Mouse (Mus musculus) megakaryocyte, embryonic 14.5 days (primary cell): ENCODE data around the gene Espnl. TPM values are rescaled to one million over a fixed set of nuclear protein-coding genes. Genes with fewer than 3 reads are reported as not detected.
A peak's percentile ranks its signal among the peaks of the same experiment; 100 is the strongest.

Experiments
- H3K27me3 ChIP-seq: replicated peaks from 2 replicates; pipeline ENCODE3; 2012; ENCODE audit warnings: inconsistent platforms
- H3K36me3 ChIP-seq: replicated peaks from 2 replicates; pipeline ENCODE3; 2012; ENCODE audit warnings: low read length, inconsistent platforms, mixed read lengths
- H3K4me1 ChIP-seq: 2 replicates; pipeline ENCODE4 v1.6.1; 2012; ENCODE audit warnings: inconsistent platforms
- H3K4me3 ChIP-seq: replicated peaks from 2 replicates; pipeline ENCODE3; 2012; ENCODE audit warnings: moderate library complexity, mild to moderate bottlenecking, inconsistent platforms
- H3K9me3 ChIP-seq: 2 replicates; pipeline ENCODE4 v1.6.1; 2012; ENCODE audit warnings: inconsistent platforms
- FLI1 ChIP-seq: IDR thresholded peaks from 2 replicates; pipeline ENCODE4 v1.6.1; 2012; ENCODE audit warnings: low read length, inconsistent platforms, mixed read lengths
- GATA1 ChIP-seq: IDR thresholded peaks from 3 replicates; pipeline ENCODE4 v1.6.1; 2012; ENCODE audit warnings: mixed read lengths, low read length, inconsistent platforms, borderline replicate concordance
- polyA plus RNA-seq: library from polyadenylated mRNA; stranded (reverse); fragments of >175 nt; gene quantifications from 2 replicates; pipeline ENCODE4 v1.2.3, GENCODE M21; 2012; ENCODE audit warnings: low replicate concordance; ENCODE audit not compliant: insufficient read depth

Gene Espnl
- polyA plus RNA-seq, 1 experiment, result 0.23 TPM

- H3K36me3 ChIP-seq, result peaks cover 52% of the 10 kb centered on the region
- TF ChIP-seq FLI1, result no peak
- no peak for TF ChIP-seq GATA1
- H3K4me3 ChIP-seq, result no peak overlapping the region
- H3K4me1 ChIP-seq, result peaks cover 34% of the 10 kb centered on the region
- no peaks in the 10 kb centered on the region for H3K27me3 ChIP-seq
- H3K9me3 ChIP-seq, result 0 out of 2 replicates have a peak, but pooled peaks cover 6% of the 10 kb centered on the region
These were observed 26.3 kb upstream of the Espnl start for GRCm38 (mm10) chr1:91295544-91295943.

GRCm38 (mm10) chr1:91297799-91298744, 23.8 kb upstream of the Espnl start, which contains the start of gene Scly:
TSS of gene Scly (plus strand) at chr1:91298338.
- Histone ChIP-seq H3K36me3 (peaks cover 52% of the 10 kb centered on the region), H3K27me3 (no peaks in the 10 kb centered on the region), H3K9me3 (0 out of 2 replicates have a peak, but pooled peaks cover 6% of the 10 kb centered on the region), H3K4me1 (peaks cover 55% of the 10 kb centered on the region), H3K4me3 (peak within 1 kb of the TSS; percentile 94)
- TF ChIP-seq FLI1 (no peak), GATA1 (no peak)

- Histone ChIP-seq H3K36me3 (peaks cover 52% of the 10 kb centered on the region), H3K4me1 (peaks cover 63% of the 10 kb centered on the region), H3K4me3 (peak overlapping the region; percentile 94), H3K27me3 (no peaks in the 10 kb centered on the region), H3K9me3 (0 out of 2 replicates have a peak, but pooled peaks cover 6% of the 10 kb centered on the region)
- TF ChIP-seq GATA1, result no peak
- TF ChIP-seq FLI1, result no peak
These were observed 22.7 kb upstream of the Espnl start for GRCm38 (mm10) chr1:91299026-91299706.

- Histone ChIP-seq H3K4me1 (peaks cover 63% of the 10 kb centered on the region), H3K27me3 (no peaks in the 10 kb centered on the region), H3K36me3 (peaks cover 52% of the 10 kb centered on the region), H3K4me3 (peak overlapping the region; percentile 18), H3K9me3 (0 out of 2 replicates have a peak, but pooled peaks cover 6% of the 10 kb centered on the region)
- TF ChIP-seq GATA1, result no peak
- no peak for TF ChIP-seq FLI1
These were observed 22.0 kb upstream of the Espnl start for GRCm38 (mm10) chr1:91299707-91300426.

- H3K4me1 ChIP-seq, result peaks cover 63% of the 10 kb centered on the region
- no peaks in the 10 kb centered on the region for H3K27me3 ChIP-seq
- no peaks in the 10 kb centered on the region for H3K9me3 ChIP-seq
- TF ChIP-seq GATA1, result no peak
- TF ChIP-seq FLI1, result no peak
- H3K4me3 ChIP-seq, result no peak overlapping the region
- H3K36me3 ChIP-seq, result peaks cover 56% of the 10 kb centered on the region
These were observed 20.5 kb upstream of the Espnl start for GRCm38 (mm10) chr1:91301206-91301920.

- H3K9me3 ChIP-seq, result no peaks in the 10 kb centered on the region
These were observed 19.9 kb upstream of the Espnl start for GRCm38 (mm10) chr1:91302021-91302420.

GRCm38 (mm10) chr1:91304621-91305020, 17.3 kb upstream of the Espnl start:
- TF ChIP-seq FLI1 (no peak), GATA1 (no peak)
- peaks cover 83% of the 10 kb centered on the region for H3K36me3 ChIP-seq

More at GRCm38 (mm10) chr1:91302021-91302420, 19.9 kb upstream of the Espnl start:
- no peaks in the 10 kb centered on the region for H3K27me3 ChIP-seq
- peaks cover 61% of the 10 kb centered on the region for H3K36me3 ChIP-seq
- no peak for TF ChIP-seq FLI1
- TF ChIP-seq GATA1, result no peak
- H3K4me3 ChIP-seq, result peak overlapping the region; percentile 1
- peaks cover 63% of the 10 kb centered on the region for H3K4me1 ChIP-seq

GRCm38 (mm10) chr1:91309366-91310085, 12.3 kb upstream of the Espnl start:
- TF ChIP-seq FLI1, result no peak
- no peak for TF ChIP-seq GATA1
- Histone ChIP-seq H3K36me3 (peaks cover 94% of the 10 kb centered on the region), H3K4me1 (peaks cover 23% of the 10 kb centered on the region), H3K4me3 (no peak overlapping the region), H3K9me3 (no peaks in the 10 kb centered on the region), H3K27me3 (no peaks in the 10 kb centered on the region)

More at GRCm38 (mm10) chr1:91304621-91305020, 17.3 kb upstream of the Espnl start:
- H3K4me3 ChIP-seq, result no peak overlapping the region
- H3K27me3 ChIP-seq, result no peaks in the 10 kb centered on the region
- H3K4me1 ChIP-seq, result peaks cover 48% of the 10 kb centered on the region
- no peaks in the 10 kb centered on the region for H3K9me3 ChIP-seq
